Mouse (Mus musculus): Measurements from ENCODE around the gene Grin2d.

Gene Grin2d

GRCm38 (mm10) chr7:45897258-45897757 is 19.1 kb upstream of the Grin2d start:
- peak; percentile 30 to 64 for DNase-seq

GRCm38 (mm10) chr7:45896517-45897257 is 18.5 kb upstream of the Grin2d start, which contains the start of the genes Syngr4 and Tmem143:
Gene Syngr4, minus strand, starts transcription at chr7:45896714.
Gene Tmem143, plus strand, starts transcription at chr7:45896941.
- peak; percentile 88 to 95 for DNase-seq

GRCm38 (mm10) chr7:45895931-45896516 is 17.8 kb upstream of the Grin2d start:
- DNase-seq: peak in 1 of 2 experiments; percentile 21

GRCm38 (mm10) chr7:45892651-45893050 is 14.5 kb upstream of the Grin2d start:
- DNase-seq: peak in 1 of 2 experiments; percentile 2

GRCm38 (mm10) chr7:45887246-45887645 is 9.1 kb upstream of the Grin2d start:
- peak in 1 of 2 experiments; percentile 2 for DNase-seq

GRCm38 (mm10) chr7:45881011-45881410 is 2.8 kb upstream of the Grin2d start:
- no peak for DNase-seq

- no peak for DNase-seq
Measured at GRCm38 (mm10) chr7:45880531-45880930, 2.4 kb upstream of the Grin2d start.

GRCm38 (mm10) chr7:45876895-45877294 is 1.3 kb downstream of the Grin2d start:
- no peak for DNase-seq

- peak; percentile 38 to 43 for DNase-seq
Measured at GRCm38 (mm10) chr7:45873061-45873947, 4.9 kb downstream of the Grin2d start.

- DNase-seq: peak; percentile 79 to 80
Measured at GRCm38 (mm10) chr7:45872624-45873023, 5.6 kb downstream of the Grin2d start, which contains the start of gene Kdelr1. Gene Kdelr1, plus strand, starts transcription at chr7:45872772.

- DNase-seq: no peak
Measured at GRCm38 (mm10) chr7:45870282-45871058, 7.7 kb downstream of the Grin2d start.

- DNase-seq: no peak
Measured at GRCm38 (mm10) chr7:45869787-45870186, 8.4 kb downstream of the Grin2d start.

GRCm38 (mm10) chr7:45869107-45869670 is 9.0 kb downstream of the Grin2d start:
- DNase-seq: no peak

GRCm38 (mm10) chr7:45867871-45868270 is 10.3 kb downstream of the Grin2d start:
- no peak for DNase-seq

GRCm38 (mm10) chr7:45865925-45866910 is 12.0 kb downstream of the Grin2d start:
- DNase-seq: peak; percentile 77 to 79

GRCm38 (mm10) chr7:45864435-45864834 is 13.7 kb downstream of the Grin2d start:
- no peak for DNase-seq

- DNase-seq: no peak
Measured at GRCm38 (mm10) chr7:45862804-45863203, 15.4 kb downstream of the Grin2d start.

GRCm38 (mm10) chr7:45859008-45859407 is 19.2 kb downstream of the Grin2d start:
- DNase-seq: no peak

- DNase-seq: no peak
Measured at GRCm38 (mm10) chr7:45856950-45857901, 21.0 kb downstream of the Grin2d start.

Measured in thymus, adult 18-20 months (tissue).